Mouse (Mus musculus) kidney, postnatal 36 days (tissue): ENCODE results near the gene Mpped1.

Source experiments
- DNase-seq, 2 experiments: peaks; one replicate each; pipeline ENCODE4 v3.0.0; 2021 to 2022; ENCODE audit warnings: mixed read lengths in 2 of 2

Mpped1 gene

GRCm38 (mm10) chr15:83779387-83779786 lies at the start of gene Mpped1:
TSS of gene Mpped1 (plus strand) at chr15:83779467.
- no peak for DNase-seq

- DNase-seq, result peak; percentile 30 to 50
Measured at GRCm38 (mm10) chr15:83740676-83741422, 38.4 kb upstream of the Mpped1 start.

GRCm38 (mm10) chr15:83742018-83742417 lies 37.2 kb upstream of the Mpped1 start:
- peak; percentile 31 to 70 for DNase-seq

GRCm38 (mm10) chr15:83746311-83746710 lies 33.0 kb upstream of the Mpped1 start:
- no peak for DNase-seq

GRCm38 (mm10) chr15:83748986-83749385 lies 30.3 kb upstream of the Mpped1 start:
- DNase-seq, result no peak

- DNase-seq, result no peak
Measured at GRCm38 (mm10) chr15:83749436-83749835, 29.8 kb upstream of the Mpped1 start.

- peak in 1 of 2 experiments; percentile 63 for DNase-seq
Measured at GRCm38 (mm10) chr15:83756742-83757141, 22.5 kb upstream of the Mpped1 start.

- DNase-seq, result peak in 1 of 2 experiments; percentile 37
Measured at GRCm38 (mm10) chr15:83758958-83759357, 20.3 kb upstream of the Mpped1 start.

- peak in 1 of 2 experiments; percentile 62 for DNase-seq
Measured at GRCm38 (mm10) chr15:83760683-83761082, 18.6 kb upstream of the Mpped1 start.

GRCm38 (mm10) chr15:83761512-83761911 lies 17.8 kb upstream of the Mpped1 start:
- DNase-seq, result no peak

GRCm38 (mm10) chr15:83765388-83766029 lies 13.8 kb upstream of the Mpped1 start:
- DNase-seq, result no peak

- no peak for DNase-seq
Measured at GRCm38 (mm10) chr15:83771346-83772053, 7.8 kb upstream of the Mpped1 start.

- peak; percentile 6 to 68 for DNase-seq
Measured at GRCm38 (mm10) chr15:83772460-83772859, 6.8 kb upstream of the Mpped1 start.

- DNase-seq, result peak; percentile 4 to 50
Measured at GRCm38 (mm10) chr15:83772953-83773352, 6.3 kb upstream of the Mpped1 start.

GRCm38 (mm10) chr15:83774922-83775321 lies 4.3 kb upstream of the Mpped1 start:
- no peak for DNase-seq

GRCm38 (mm10) chr15:83776265-83777000 lies 2.8 kb upstream of the Mpped1 start:
- no peak for DNase-seq

GRCm38 (mm10) chr15:83777476-83777875 lies 1.8 kb upstream of the Mpped1 start:
- DNase-seq, result peak; percentile 13 to 57

GRCm38 (mm10) chr15:83779855-83780740 lies 831 bp downstream of the Mpped1 start:
- no peak for DNase-seq

GRCm38 (mm10) chr15:83781304-83781703 lies 2.0 kb downstream of the Mpped1 start:
- DNase-seq, result no peak

GRCm38 (mm10) chr15:83782284-83782683 lies 3.0 kb downstream of the Mpped1 start:
- DNase-seq, result no peak

GRCm38 (mm10) chr15:83784772-83785171 lies 5.5 kb downstream of the Mpped1 start:
- DNase-seq, result no peak

GRCm38 (mm10) chr15:83789046-83789445 lies 9.8 kb downstream of the Mpped1 start:
- DNase-seq, result no peak
